Mouse (Mus musculus) kidney, adult 2 months (tissue): ENCODE data around the gene Lamb2.

Experiments used
- CTCF ChIP-seq: fragments of 200-500 bp; conservative IDR thresholded peaks from 2 replicates; pipeline ENCODE4 v1.5.1; 2011; ENCODE audit warnings: low read depth, mild to moderate bottlenecking, control low read depth, low read length, moderate library complexity, mixed read lengths; ENCODE audit not compliant: insufficient read depth, insufficient read length
- POLR2A ChIP-seq: fragments of 200-500 bp; IDR thresholded peaks from one replicate; pipeline ENCODE4 v1.6.1; 2011; ENCODE audit warnings: low read depth, low read length, control low read depth

GRCm38 (mm10) chr9:108499231-108499630 lies 19.7 kb downstream of the Lamb2 start:
- TF ChIP-seq CTCF = no peak
- TF ChIP-seq POLR2A = no peak
